Mouse (Mus musculus) urinary bladder, postnatal 0 days (tissue): ENCODE results near the gene Slc22a29. TPM values are rescaled to one million over a fixed set of nuclear protein-coding genes. Genes with fewer than 3 reads are reported as not detected.

Source experiments
- polyA plus RNA-seq: library from polyadenylated mRNA; unstranded; fragments of >200 nt; fragmentation: Nextera tagmentation; extraction: Ambion mirVana; gene quantifications from 2 replicates; pipeline ENCODE4 v1.2.1, GENCODE M21; 2015

Slc22a29 gene
- not detected in 2 replicates for polyA plus RNA-seq

GRCm38 (mm10) chr19:8218800-8219199, at the start of gene Slc22a29:
Gene Slc22a29, minus strand, starts transcription at chr19:8218900.

GRCm38 (mm10) chr19:8131881-8132280, 86.8 kb downstream of the Slc22a29 start, which contains the start of gene Slc22a28:
Gene Slc22a28, minus strand, starts transcription at chr19:8131982.

Other genes with a start within 250 kb of the Slc22a29 start
- not detected in 2 replicates for gene Slc22a28, start 86.9 kb downstream of the Slc22a29 start, polyA plus RNA-seq
- not detected in 2 replicates for gene Slc22a30, start 186.2 kb upstream of the Slc22a29 start, polyA plus RNA-seq